Comparison of ENCODE assay signal across 23 mouse cellular contexts in the genomic region with DNA sequence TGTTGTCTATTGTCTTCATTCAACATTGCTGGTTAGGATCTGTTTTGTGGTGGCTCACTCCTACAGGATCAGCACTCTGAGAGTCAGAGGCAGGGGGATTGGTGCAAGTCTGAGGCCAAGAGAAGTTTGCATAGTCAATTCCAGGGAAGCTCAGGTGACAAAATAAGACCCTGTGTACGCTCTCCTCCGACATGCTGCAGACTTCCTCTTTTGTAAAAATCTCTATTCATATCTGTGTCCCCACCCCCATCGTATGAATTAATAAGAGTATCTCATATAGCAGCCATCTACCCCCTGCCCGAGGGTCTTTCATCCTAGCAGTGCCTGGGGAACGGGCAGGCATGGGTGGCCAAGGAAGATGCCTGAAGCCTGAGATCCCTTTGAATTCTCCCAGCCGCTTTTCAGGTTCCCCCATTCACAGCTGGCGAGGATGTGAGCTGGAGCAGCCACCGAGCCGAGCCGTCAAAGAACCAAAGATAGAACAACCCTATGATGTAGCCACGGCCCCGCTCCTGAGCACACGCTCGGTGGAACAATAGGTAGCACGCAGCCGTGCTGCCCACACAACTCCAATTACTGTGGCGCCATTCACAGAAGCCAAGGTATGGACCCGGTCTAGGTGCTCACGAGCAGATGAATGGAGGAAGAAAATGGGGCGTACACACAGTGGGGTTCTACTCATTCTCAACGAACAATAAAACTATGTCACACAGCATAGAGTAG.
A peak's percentile ranks its signal among the peaks of the same experiment; 100 is the strongest.
DNase-seq lines count a peak whose midpoint lies in the region; ATAC-seq and TF ChIP-seq lines count a peak whose summit lies in the region.
"Had no signal": no experiment of that assay in that cellular context is flagged by ENCODE, and none has a peak within 500 bp of the region (broad histone marks: within the 10 kb centered on the region; RNA-seq: fewer than 3 reads in every experiment).

No protein-coding gene starts in this region.

- no peak overlapping the region for H3K9ac ChIP-seq in forebrain, postnatal 0 days
- no peak overlapping the region for H3K9ac ChIP-seq in CH12.LX (ENCODE audit: insufficient read depth, low read depth)
- H3K9ac ChIP-seq in intestine, embryonic 15.5 days: no peak overlapping the region
- H3K9ac ChIP-seq: embryonic facial prominence, embryonic 13.5 days; heart, embryonic 15.5 days; hindbrain, embryonic 14.5 days had no signal

- dilution Hi-C loops in CH12.LX (cut with MboI; ENCODE audit: extremely low pct_ligation_motif_present, extremely low pct_unique_long_range_greater_than_20kb, low sequenced_read_pairs): no loop called here

- DNase-seq in forebrain, postnatal 0 days: no peak
- no peak for DNase-seq in forebrain, embryonic 10.5 days (ENCODE audit: extremely low spot score, low spot score)
- DNase-seq in A20 (ENCODE audit: low read depth, low spot score): peak; percentile 55
- DNase-seq in CH12.LX (ENCODE audit: extremely low read depth): peak; percentile 8
- no peak for DNase-seq in lung, postnatal 36 days
- DNase-seq: adrenal gland, adult 2 months; adrenal gland, postnatal 25 days; B cell, adult 2 months; cerebellum, adult 11 months; cerebellum, adult 8-10 months; cerebellum, postnatal 14 days; gastrocnemius, postnatal 14 days; heart, adult 2 months; heart, postnatal 14 days; kidney, adult 2 months had no signal

- TF ChIP-seq POLR2A in CH12.LX (IDR thresholded peaks at IDR 0.05; ENCODE audit: low read depth, low read length): no peak

- WGBS in forebrain, postnatal 0 days: 58% methylated on average over 21 of the region's 21 CpGs
- WGBS in forebrain, embryonic 10.5 days: 84% methylated on average over 21 of the region's 21 CpGs
- WGBS in intestine, embryonic 15.5 days: 83% methylated on average over 21 of the region's 21 CpGs

- H3K4me1 ChIP-seq in forebrain, postnatal 0 days (ENCODE audit: insufficient read depth): no peaks in the 10 kb centered on the region
- peaks cover 30% of the 10 kb centered on the region for H3K4me1 ChIP-seq in forebrain, embryonic 10.5 days
- peaks cover 0 to 7% of the 10 kb centered on the region in 2 experiments; a peak in 2 of 4 replicates for H3K4me1 ChIP-seq in CH12.LX (ENCODE audit: control insufficient read depth in 1 of 2, insufficient read depth in 2 of 2)
- no peaks in the 10 kb centered on the region for H3K4me1 ChIP-seq in intestine, embryonic 15.5 days (replicated peaks)

- no peaks in the 10 kb centered on the region for H3K36me3 ChIP-seq in forebrain, postnatal 0 days (ENCODE audit: insufficient read depth)
- H3K36me3 ChIP-seq in forebrain, embryonic 10.5 days (replicated peaks): no peaks in the 10 kb centered on the region
- H3K36me3 ChIP-seq in CH12.LX (replicated peaks in 1 of 2; ENCODE audit: control insufficient read depth in 1 of 2, insufficient read depth in 1 of 2, low read length in 1 of 2): no peaks in the 10 kb centered on the region
- H3K36me3 ChIP-seq in intestine, embryonic 15.5 days: no peaks in the 10 kb centered on the region
- H3K36me3 ChIP-seq: embryonic facial prominence, embryonic 13.5 days; heart, embryonic 15.5 days; hindbrain, embryonic 10.5 days had no signal

- TF ChIP-seq CTCF in forebrain, postnatal 0 days (IDR thresholded peaks at IDR 0.05; ENCODE audit: low read depth): no peak
- no peak for TF ChIP-seq CTCF in CH12.LX (conservative IDR thresholded peaks at IDR 0.05 in 1 of 2, IDR thresholded peaks at IDR 0.05 in 1 of 2; ENCODE audit: low read depth in 2 of 2, low read length in 2 of 2)

- H3K27ac ChIP-seq in forebrain, postnatal 0 days (ENCODE audit: low read depth, low read length): no peak overlapping the region
- no peak overlapping the region for H3K27ac ChIP-seq in forebrain, embryonic 10.5 days
- no peak overlapping the region for H3K27ac ChIP-seq in CH12.LX (ENCODE audit: insufficient read depth, low read depth)
- H3K27ac ChIP-seq in intestine, embryonic 15.5 days: no peak overlapping the region
- H3K27ac ChIP-seq: embryonic facial prominence, embryonic 13.5 days; heart, adult 2 months; heart, embryonic 15.5 days; hindbrain, embryonic 10.5 days; hindbrain, embryonic 14.5 days had no signal

- in situ Hi-C loops in CH12.LX (cut with MboI; ENCODE audit: low pct_ligation_motif_present, low pct_unique_long_range_greater_than_20kb, low sequenced_read_pairs): loop anchor here (10.0 kb wide), 1 partner anchor 181 kb away; a partner anchor contains a TSS

- no peaks in the 10 kb centered on the region for H3K27me3 ChIP-seq in forebrain, postnatal 0 days (ENCODE audit: insufficient read depth, low read length)
- peaks cover 50% of the 10 kb centered on the region for H3K27me3 ChIP-seq in forebrain, embryonic 10.5 days (ENCODE audit: poor library complexity, severe bottlenecking)
- peaks cover 77% of the 10 kb centered on the region for H3K27me3 ChIP-seq in CH12.LX (replicated peaks)
- no peaks in the 10 kb centered on the region for H3K27me3 ChIP-seq in intestine, embryonic 15.5 days (replicated peaks)

- TF ChIP-seq EP300 in CH12.LX (IDR thresholded peaks at IDR 0.05; ENCODE audit: low read length): no peak

- no peak for TF ChIP-seq RAD21 in CH12.LX (IDR thresholded peaks at IDR 0.05; ENCODE audit: low read depth, low read length)

- no peaks in the 10 kb centered on the region for H3K9me3 ChIP-seq in forebrain, postnatal 0 days (ENCODE audit: low read length)
- H3K9me3 ChIP-seq in forebrain, embryonic 10.5 days: peaks cover 8% of the 10 kb centered on the region; the same call in 1 of the 2 replicates
- H3K9me3 ChIP-seq in CH12.LX (replicated peaks; ENCODE audit: low read length): peaks cover 9% of the 10 kb centered on the region
- H3K9me3 ChIP-seq in intestine, embryonic 15.5 days: no peaks in the 10 kb centered on the region
- H3K9me3 ChIP-seq: embryonic facial prominence, embryonic 13.5 days; heart, embryonic 15.5 days had no signal

- H3K4me2 ChIP-seq in forebrain, postnatal 0 days (ENCODE audit: low read depth): no peak overlapping the region
- H3K4me2 ChIP-seq in CH12.LX (ENCODE audit: insufficient read depth, low read depth, poor library complexity, severe bottlenecking): no peak overlapping the region
- H3K4me2 ChIP-seq in intestine, embryonic 15.5 days (replicated peaks): no peak overlapping the region
- H3K4me2 ChIP-seq: embryonic facial prominence, embryonic 13.5 days; heart, embryonic 11.5 days; heart, embryonic 15.5 days; hindbrain, embryonic 14.5 days had no signal

- H3K4me3 ChIP-seq in forebrain, postnatal 0 days (ENCODE audit: low read depth, low read length): no peak overlapping the region
- H3K4me3 ChIP-seq in forebrain, embryonic 10.5 days: no peak overlapping the region
- H3K4me3 ChIP-seq in CH12.LX (replicated peaks in 1 of 3; ENCODE audit: low read depth in 2 of 3, low read length in 2 of 3, poor library complexity in 1 of 3): no peak overlapping the region
- no peak overlapping the region for H3K4me3 ChIP-seq in intestine, embryonic 15.5 days (replicated peaks)
- H3K4me3 ChIP-seq: embryonic facial prominence, embryonic 13.5 days; heart, adult 2 months; heart, embryonic 15.5 days; hindbrain, embryonic 10.5 days had no signal

- no peaks in the 10 kb centered on the region for H3K79me2 ChIP-seq in CH12.LX (replicated peaks; ENCODE audit: control insufficient read depth, extremely low read depth, insufficient read depth, poor library complexity, severe bottlenecking)

- peak; percentile 23 for ATAC-seq in forebrain, postnatal 0 days
- 0 out of 2 replicates have a peak, but pooled peaks have one; percentile 29 for ATAC-seq in common myeloid progenitor, adult 5-6 weeks (replicated peaks; ENCODE audit: low read depth, poor library complexity, severe bottlenecking)
- ATAC-seq in intestine, embryonic 15.5 days: no peak
- ATAC-seq: intestine, embryonic 16.5 days had no signal

TF ChIP-seq in CH12.LX, 34 proteins besides CTCF, POLR2A, EP300 and RAD21:
- TF ChIP-seq MAFK (IDR thresholded peaks at IDR 0.05; ENCODE audit: insufficient replicate concordance, low read length): no peak
- TF ChIP-seq ZKSCAN1 (IDR thresholded peaks at IDR 0.05; ENCODE audit: borderline replicate concordance, low read depth, low read length): no peak
- TF ChIP-seq PAX5 (IDR thresholded peaks at IDR 0.05; ENCODE audit: low read length): no peak
- TF ChIP-seq JUN (IDR thresholded peaks at IDR 0.05; ENCODE audit: insufficient read depth, low read depth, low read length): no peak
- no peak for TF ChIP-seq KAT2A (IDR thresholded peaks at IDR 0.05; ENCODE audit: insufficient replicate concordance, low read length)
- no peak for TF ChIP-seq POLR2AphosphoS2 (IDR thresholded peaks at IDR 0.05; ENCODE audit: low read depth, low read length)
- no peak for TF ChIP-seq ZNF384 (IDR thresholded peaks at IDR 0.05; ENCODE audit: low read depth, low read length)
- TF ChIP-seq MAZ (IDR thresholded peaks at IDR 0.05; ENCODE audit: low read depth, low read length): no peak
- TF ChIP-seq UBTF (IDR thresholded peaks at IDR 0.05; ENCODE audit: low read depth, low read length): no peak
- TF ChIP-seq HCFC1 (IDR thresholded peaks at IDR 0.05; ENCODE audit: low read depth, low read length): no peak
- no peak for TF ChIP-seq NELFE (IDR thresholded peaks at IDR 0.05; ENCODE audit: low read depth, low read length)
- TF ChIP-seq MAX (IDR thresholded peaks at IDR 0.05; ENCODE audit: low read length): no peak
- no peak for TF ChIP-seq MEF2A (IDR thresholded peaks at IDR 0.05; ENCODE audit: borderline replicate concordance, low read depth, low read length)
- no peak for TF ChIP-seq USF2 (conservative IDR thresholded peaks at IDR 0.05; ENCODE audit: low read depth, low read length)
- TF ChIP-seq JUND (conservative IDR thresholded peaks at IDR 0.05; ENCODE audit: low read depth, low read length): no peak
- TF ChIP-seq CHD1 (IDR thresholded peaks at IDR 0.05; ENCODE audit: low read depth, low read length): no peak
- no peak for TF ChIP-seq RCOR1 (conservative IDR thresholded peaks at IDR 0.05; ENCODE audit: low read depth, low read length)
- TF ChIP-seq USF1 (IDR thresholded peaks at IDR 0.05; ENCODE audit: low read depth, low read length): no peak

Comparison
In these comparisons a context has a peak if more than half of its experiments do, and no peak if none do; other contexts are left out.
1. DNase-seq: peak in A20 (single experiment) and CH12.LX (single experiment); none in forebrain, postnatal 0 days (single experiment), forebrain, embryonic 10.5 days (single experiment) and lung, postnatal 36 days (single experiment).